Mouse (Mus musculus) C2C12 (cell line): ENCODE data around the gene Psmb8.

ENCODE experiments used
- CEBPB ChIP-seq: IDR thresholded peaks from one replicate; pipeline ENCODE4 v1.6.1; 2011; ENCODE audit warnings: low read depth, mild to moderate bottlenecking, control low read depth, moderate library complexity
- CTCF ChIP-seq: IDR thresholded peaks from one replicate; pipeline ENCODE4 v1.5.1; 2011; ENCODE audit not compliant: control insufficient read depth, insufficient read depth, insufficient read length
- FOSL1 ChIP-seq: IDR thresholded peaks from one replicate; pipeline ENCODE4 v1.8.0; 2011; ENCODE audit warnings: mild to moderate bottlenecking, low read length; ENCODE audit not compliant: poor library complexity, insufficient read depth, severe bottlenecking
- MAX ChIP-seq: IDR thresholded peaks from one replicate; pipeline ENCODE4 v1.6.1; 2011; ENCODE audit warnings: mild to moderate bottlenecking, control low read depth
- MYOD1 ChIP-seq: IDR thresholded peaks from one replicate; pipeline ENCODE4 v1.6.1; 2011; ENCODE audit warnings: low read depth; ENCODE audit not compliant: control insufficient read depth, insufficient read length
- MYOG ChIP-seq: IDR thresholded peaks from one replicate; pipeline ENCODE4 v1.6.1; 2011; ENCODE audit not compliant: control insufficient read depth, insufficient read length; ENCODE audit errors: extremely low read depth
- USF1 ChIP-seq: IDR thresholded peaks from one replicate; pipeline ENCODE4 v1.6.1; 2011; ENCODE audit warnings: low read depth, mild to moderate bottlenecking, control low read depth, moderate library complexity

- TF ChIP-seq FOSL1 (no peak), CTCF (no peak), USF1 (no peak), MYOG (no peak), CEBPB (no peak), MYOD1 (no peak), MAX (no peak)
Measured at GRCm38 (mm10) chr17:34174075-34174474, 23.4 kb upstream of the Psmb8 start.
